Mouse (Mus musculus): ENCODE data around the gene Nlrp4a.

- TF ChIP-seq CTCF (IDR thresholded peaks at IDR 0.05; ENCODE audit: low read depth) (no peak), EP300 (optimal IDR thresholded peaks at IDR 0.05) (no peak)
These were observed 41.8 kb downstream of the Nlrp4a start for GRCm38 (mm10) chr7:26476690-26477089.
